ENCODE assay signal across 9 mouse cellular contexts in genomic region chr14:101787903-101788302, GRCm38 (mm10). TPM values are rescaled to one million over a fixed set of nuclear protein-coding genes. Genes with fewer than 3 reads are reported as not detected.
DNase-seq lines count a peak whose midpoint lies in the region; ATAC-seq lines count a peak whose summit lies in the region.
"Had no signal": no experiment of that assay in that cellular context is flagged by ENCODE, and none has a peak within 500 bp of the region (broad histone marks: within the 10 kb centered on the region; RNA-seq: fewer than 3 reads in every experiment).

No protein-coding gene starts in this region.

- H3K27ac ChIP-seq in forebrain, embryonic 14.5 days (ENCODE audit: low read depth, low read length): no peak overlapping the region
- H3K27ac ChIP-seq in forebrain, embryonic 12.5 days: no peak overlapping the region
- H3K27ac ChIP-seq: hindbrain, embryonic 10.5 days had no signal

- 66% methylated on average over 5 of the region's 5 CpGs for WGBS in forebrain, embryonic 14.5 days
- 75% methylated on average over 5 of the region's 5 CpGs for WGBS in forebrain, embryonic 12.5 days

- H3K4me3 ChIP-seq in forebrain, embryonic 14.5 days (ENCODE audit: low read depth, low read length): no peak overlapping the region
- H3K4me3 ChIP-seq in forebrain, embryonic 12.5 days (replicated peaks): no peak overlapping the region
- H3K4me3 ChIP-seq: hindbrain, embryonic 10.5 days had no signal

- H3K4me1 ChIP-seq in forebrain, embryonic 14.5 days (ENCODE audit: control insufficient read depth, insufficient read depth, low read length): no peaks in the 10 kb centered on the region
- H3K4me1 ChIP-seq in forebrain, embryonic 12.5 days: no peaks in the 10 kb centered on the region
- H3K4me1 ChIP-seq: hindbrain, embryonic 10.5 days had no signal

- DNase-seq in forebrain, embryonic 14.5 days (ENCODE audit: low spot score): peak; percentile 33
- peak; percentile 23 for DNase-seq in urinary bladder, adult 2 months (ENCODE audit: low spot score)
- no peak for DNase-seq in urinary bladder, postnatal 4 days (ENCODE audit: low spot score in 2 of 2)
- peak; percentile 64 for DNase-seq in kidney, adult 9 months
- no peak for DNase-seq in layer of hippocampus, adult 11-12 months (ENCODE audit: low spot score)
- no peak for DNase-seq in right cerebral cortex, postnatal 10 days (ENCODE audit: low spot score in 2 of 2)
- no peak for DNase-seq in embryo, embryonic 10 days (ENCODE audit: low spot score)

- H3K27me3 ChIP-seq in forebrain, embryonic 14.5 days (replicated peaks; ENCODE audit: control insufficient read depth, insufficient read depth, low read length): no peaks in the 10 kb centered on the region
- H3K27me3 ChIP-seq in forebrain, embryonic 12.5 days: no peaks in the 10 kb centered on the region

- H3K4me2 ChIP-seq in forebrain, embryonic 14.5 days (ENCODE audit: low read length): no peak overlapping the region
- no peak overlapping the region for H3K4me2 ChIP-seq in forebrain, embryonic 12.5 days

- no peak overlapping the region for H3K9ac ChIP-seq in forebrain, embryonic 14.5 days (ENCODE audit: low read length)
- no peak overlapping the region for H3K9ac ChIP-seq in forebrain, embryonic 12.5 days

- peak; percentile 37; the same call in 1 of the 2 replicates for ATAC-seq in forebrain, embryonic 14.5 days
- ATAC-seq in forebrain, embryonic 12.5 days (ENCODE audit: low FRiP score): no peak

- no peaks in the 10 kb centered on the region for H3K9me3 ChIP-seq in forebrain, embryonic 14.5 days (replicated peaks; ENCODE audit: control insufficient read depth, low read length)
- H3K9me3 ChIP-seq in forebrain, embryonic 12.5 days: no peaks in the 10 kb centered on the region
- H3K9me3 ChIP-seq: hindbrain, embryonic 10.5 days had no signal

- H3K36me3 ChIP-seq in forebrain, embryonic 14.5 days (ENCODE audit: control insufficient read depth, insufficient read depth, low read length): no peaks in the 10 kb centered on the region
- H3K36me3 ChIP-seq in forebrain, embryonic 12.5 days (replicated peaks): no peaks in the 10 kb centered on the region
- H3K36me3 ChIP-seq: hindbrain, embryonic 10.5 days had no signal

RNA-seq across cellular contexts. Expression of gene Lmo7, which starts 58.1 kb away (rescaled TPM):
- polyA plus RNA-seq in forebrain, embryonic 14.5 days (2014; fragmentation: Nextera tagmentation; extraction: Ambion mirVana): 4.4 and 9.6 TPM in 2 replicates
- polyA plus RNA-seq in forebrain, embryonic 12.5 days (2016; fragmentation: Nextera tagmentation; extraction: Ambion mirVana): 2.3 and 2.5 TPM in 2 replicates
- 27.9 and 30.2 TPM in 2 replicates for polyA plus RNA-seq in urinary bladder, adult 2 months (2012; rRNA removed)

RNA-seq across cellular contexts. Expression of gene Gm9922, which starts 58.3 kb away (rescaled TPM):
- 0.59 TPM in 1 of 2 replicates, not detected in the other for polyA plus RNA-seq in forebrain, embryonic 14.5 days (2014; fragmentation: Nextera tagmentation; extraction: Ambion mirVana)
- 0.86 and 1.3 TPM in 2 replicates for polyA plus RNA-seq in forebrain, embryonic 12.5 days (2016; fragmentation: Nextera tagmentation; extraction: Ambion mirVana)
- polyA plus RNA-seq in urinary bladder, adult 2 months (2012; rRNA removed): 3.9 and 5.1 TPM in 2 replicates
- polyA plus RNA-seq: hindbrain, embryonic 10.5 days had no signal

Comparison
In these comparisons a context has a peak if more than half of its experiments do, and no peak if none do; other contexts are left out.
1. DNase-seq: peak in forebrain, embryonic 14.5 days (single experiment), urinary bladder, adult 2 months (single experiment) and kidney, adult 9 months (single experiment); none in urinary bladder, postnatal 4 days (0 of 2), layer of hippocampus, adult 11-12 months (single experiment), right cerebral cortex, postnatal 10 days (0 of 2) and embryo, embryonic 10 days (single experiment).